Mouse (Mus musculus): ENCODE measurements around the gene Gstm4.

DNA sequence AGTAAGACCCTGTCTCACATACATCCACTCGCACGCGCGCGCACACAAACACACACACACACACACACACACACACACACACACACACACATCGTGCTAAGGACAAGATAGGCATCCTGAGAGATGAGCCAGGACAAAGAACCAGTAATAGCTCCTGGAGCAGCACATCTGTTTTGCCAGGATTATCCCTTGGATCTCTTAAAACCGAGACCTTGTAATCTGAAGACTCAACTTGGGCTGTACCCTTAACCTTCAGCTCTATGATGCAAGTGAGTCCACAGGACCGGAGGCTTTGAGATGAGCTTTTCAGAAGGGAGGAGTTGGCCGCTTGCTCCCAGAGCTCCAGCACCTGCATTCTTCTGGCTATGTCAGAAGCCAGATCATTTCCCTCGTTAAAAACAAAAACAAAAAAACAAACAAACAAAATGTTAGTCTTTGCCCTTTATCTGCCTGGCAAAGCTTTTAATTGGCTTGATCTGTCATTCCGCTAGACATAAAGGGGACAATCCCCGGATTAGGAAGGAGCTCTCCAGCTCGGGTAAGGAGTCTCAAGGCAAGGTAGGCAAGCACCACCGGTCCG is 47.9 kb upstream of the Gstm4 start, which contains the start of gene Gnat2:
- no peak for TF ChIP-seq CTCF (conservative IDR thresholded peaks at IDR 0.05; ENCODE audit: insufficient read depth, insufficient read length, low read depth, low read length)
- no peak for TF ChIP-seq POLR2A (IDR thresholded peaks at IDR 0.05; ENCODE audit: low read depth, low read length)

Data from kidney, adult 2 months (tissue).